Mouse (Mus musculus): ENCODE results near the gene Ndufs6. TPM values are rescaled to one million over a fixed set of nuclear protein-coding genes. Genes with fewer than 3 reads are reported as not detected.

Gene Ndufs6
- total and polyA plus RNA-seq, 2 experiments from 2014 or later = 70.5 to 525 TPM

- Histone ChIP-seq H3K9me3 (ENCODE audit: low read length) (no peaks in the 10 kb centered on the region), H3K4me3 (ENCODE audit: low read length) (no peak overlapping the region), H3K27me3 (ENCODE audit: insufficient read depth, low read length) (no peaks in the 10 kb centered on the region), H3K36me3 (ENCODE audit: insufficient read depth, low read length) (no peaks in the 10 kb centered on the region), H3K9ac (replicated peaks; ENCODE audit: low read length) (no peak overlapping the region), H3K4me1 (ENCODE audit: insufficient read depth, low read length) (peaks cover under 1% of the 10 kb centered on the region; the same call in 1 of the 2 replicates), H3K27ac (no peak overlapping the region), H3K4me2 (ENCODE audit: low read depth, low read length) (no peak overlapping the region)
- no peak for TF ChIP-seq CTCF (IDR thresholded peaks at IDR 0.05; ENCODE audit: low read depth)
- no peak for DNase-seq (ENCODE audit: low spot score)
- 30% methylated on average over 7 of the region's 7 CpGs for WGBS
- ATAC-seq = no peak
These were observed 8.4 kb upstream of the Ndufs6 start for GRCm38 (mm10) chr13:73336753-73337152.

- Histone ChIP-seq H3K4me3 (ENCODE audit: low read length) (peak overlapping the region; percentile 55), H3K4me1 (ENCODE audit: insufficient read depth, low read length) (peaks cover 7% of the 10 kb centered on the region), H3K27me3 (ENCODE audit: insufficient read depth, low read length) (no peaks in the 10 kb centered on the region), H3K9ac (replicated peaks; ENCODE audit: low read length) (peak overlapping the region; percentile 73), H3K9me3 (ENCODE audit: low read length) (no peaks in the 10 kb centered on the region), H3K4me2 (ENCODE audit: low read depth, low read length) (peak overlapping the region; percentile 93), H3K27ac (peak overlapping the region; percentile 85; the same call in 1 of the 2 replicates), H3K36me3 (ENCODE audit: insufficient read depth, low read length) (no peaks in the 10 kb centered on the region)
- DNase-seq (ENCODE audit: low spot score) (no peak), ATAC-seq (no peak)
- 68% methylated on average over 3 of the region's 3 CpGs for WGBS
- no peak for TF ChIP-seq CTCF (IDR thresholded peaks at IDR 0.05; ENCODE audit: low read depth)
These were observed 3.4 kb upstream of the Ndufs6 start for GRCm38 (mm10) chr13:73331736-73332135.

GRCm38 (mm10) chr13:73330844-73331501 lies 2.6 kb upstream of the Ndufs6 start:
- Histone ChIP-seq H3K9me3 (ENCODE audit: low read length) (no peaks in the 10 kb centered on the region), H3K36me3 (ENCODE audit: insufficient read depth, low read length) (peaks cover 2% of the 10 kb centered on the region; the same call in 1 of the 2 replicates), H3K27ac (peak overlapping the region; percentile 85), H3K4me3 (ENCODE audit: low read length) (peak overlapping the region; percentile 55), H3K9ac (replicated peaks; ENCODE audit: low read length) (peak overlapping the region; percentile 73), H3K27me3 (ENCODE audit: insufficient read depth, low read length) (no peaks in the 10 kb centered on the region), H3K4me1 (ENCODE audit: insufficient read depth, low read length) (peaks cover 7% of the 10 kb centered on the region), H3K4me2 (ENCODE audit: low read depth, low read length) (peak overlapping the region; percentile 93)
- ATAC-seq = peak; percentile 91
- 0 out of 2 replicates have a peak, but pooled peaks have one; percentile 5 for TF ChIP-seq CTCF (IDR thresholded peaks at IDR 0.05; ENCODE audit: low read depth)
- WGBS = under 1% methylated on average over 42 of the region's 42 CpGs
- DNase-seq (ENCODE audit: low spot score) = peak; percentile 94

- WGBS = 91% methylated on average over 4 of the region's 4 CpGs
- Histone ChIP-seq H3K4me3 (ENCODE audit: low read length) (no peak overlapping the region), H3K4me1 (ENCODE audit: insufficient read depth, low read length) (no peaks in the 10 kb centered on the region), H3K9ac (replicated peaks; ENCODE audit: low read length) (no peak overlapping the region), H3K36me3 (ENCODE audit: insufficient read depth, low read length) (peaks cover 39% of the 10 kb centered on the region), H3K27me3 (ENCODE audit: insufficient read depth, low read length) (no peaks in the 10 kb centered on the region), H3K27ac (no peak overlapping the region), H3K4me2 (ENCODE audit: low read depth, low read length) (no peak overlapping the region), H3K9me3 (ENCODE audit: low read length) (no peaks in the 10 kb centered on the region)
- DNase-seq (ENCODE audit: low spot score) (no peak), ATAC-seq (no peak)
- TF ChIP-seq CTCF (IDR thresholded peaks at IDR 0.05; ENCODE audit: low read depth) = no peak
These were observed 4.9 kb downstream of the Ndufs6 start for GRCm38 (mm10) chr13:73323406-73323805.

- H3K4me3 ChIP-seq (ENCODE audit: low read length) = no peak overlapping the region
- 83% methylated on average over 10 of the region's 10 CpGs for WGBS
- no peak overlapping the region for H3K9ac ChIP-seq (replicated peaks; ENCODE audit: low read length)
- no peak for DNase-seq (ENCODE audit: low spot score)
- H3K27me3 ChIP-seq (ENCODE audit: insufficient read depth, low read length) = no peaks in the 10 kb centered on the region
- peaks cover 46% of the 10 kb centered on the region for H3K36me3 ChIP-seq (ENCODE audit: insufficient read depth, low read length)
- no peaks in the 10 kb centered on the region for H3K4me1 ChIP-seq (ENCODE audit: insufficient read depth, low read length)
- peak; percentile 18; the same call in 1 of the 2 replicates for ATAC-seq
- no peak overlapping the region for H3K27ac ChIP-seq
- no peak overlapping the region for H3K4me2 ChIP-seq (ENCODE audit: low read depth, low read length)
- 0 out of 2 replicates have a peak, but pooled peaks cover under 1% of the 10 kb centered on the region for H3K9me3 ChIP-seq (ENCODE audit: low read length)
- no peak for TF ChIP-seq CTCF (IDR thresholded peaks at IDR 0.05; ENCODE audit: low read depth)
These were observed 5.7 kb downstream of the Ndufs6 start for GRCm38 (mm10) chr13:73322626-73323025.

GRCm38 (mm10) chr13:73320048-73320447 lies 8.3 kb downstream of the Ndufs6 start:
- H3K27ac ChIP-seq = no peak overlapping the region
- H3K4me1 ChIP-seq (ENCODE audit: insufficient read depth, low read length) = no peaks in the 10 kb centered on the region
- ATAC-seq (no peak), DNase-seq (ENCODE audit: low spot score) (no peak)
- TF ChIP-seq CTCF (IDR thresholded peaks at IDR 0.05; ENCODE audit: low read depth) = no peak
- no peak overlapping the region for H3K4me3 ChIP-seq (ENCODE audit: low read length)
- 98% methylated on average over 4 of the region's 4 CpGs for WGBS
- H3K9me3 ChIP-seq (ENCODE audit: low read length) = 0 out of 2 replicates have a peak, but pooled peaks cover 2% of the 10 kb centered on the region
- no peak overlapping the region for H3K9ac ChIP-seq (replicated peaks; ENCODE audit: low read length)
- no peak overlapping the region for H3K4me2 ChIP-seq (ENCODE audit: low read depth, low read length)
- no peaks in the 10 kb centered on the region for H3K27me3 ChIP-seq (ENCODE audit: insufficient read depth, low read length)
- H3K36me3 ChIP-seq (ENCODE audit: insufficient read depth, low read length) = peaks cover 40% of the 10 kb centered on the region

Data from hindbrain, postnatal 0 days (tissue).